Mouse (Mus musculus): ENCODE data around the gene Adarb1.

Gene Adarb1

GRCm38 (mm10) chr10:77258704-77259621 is 159.1 kb downstream of the Adarb1 start, which contains the start of gene Pofut2:
Pofut2 (plus strand) TSS chr10:77259218.
- DNase-seq, result peak; percentile 93

- peak; percentile 9 for DNase-seq
Observed at GRCm38 (mm10) chr10:77258041-77258590, 160.0 kb downstream of the Adarb1 start.

GRCm38 (mm10) chr10:77255676-77256075 is 162.4 kb downstream of the Adarb1 start:
- peak; percentile 3 for DNase-seq

- peak; percentile 8 for DNase-seq
Observed at GRCm38 (mm10) chr10:77255231-77255630, 162.8 kb downstream of the Adarb1 start.

DNA sequence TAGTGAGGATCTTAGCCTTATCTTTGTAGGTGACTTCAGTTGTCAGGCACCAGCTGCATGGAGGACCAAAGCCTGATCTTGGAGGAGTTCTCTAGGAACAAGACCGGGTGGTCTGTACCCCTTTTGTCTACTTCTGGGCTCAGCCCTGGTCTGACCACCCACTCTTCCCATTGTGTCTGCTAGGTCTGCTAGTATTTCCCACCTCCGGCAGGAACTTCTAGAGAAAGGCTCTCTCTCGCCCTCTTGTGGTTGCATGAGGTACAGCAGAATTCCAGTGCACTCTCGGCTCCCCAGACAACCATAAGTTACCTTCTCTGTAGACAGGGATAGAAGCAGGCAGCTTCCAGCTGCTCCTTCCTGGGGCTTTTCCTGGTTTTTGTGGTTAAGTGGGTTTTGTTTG is 165.3 kb downstream of the Adarb1 start:
- peak; percentile 85 for DNase-seq

DNA sequence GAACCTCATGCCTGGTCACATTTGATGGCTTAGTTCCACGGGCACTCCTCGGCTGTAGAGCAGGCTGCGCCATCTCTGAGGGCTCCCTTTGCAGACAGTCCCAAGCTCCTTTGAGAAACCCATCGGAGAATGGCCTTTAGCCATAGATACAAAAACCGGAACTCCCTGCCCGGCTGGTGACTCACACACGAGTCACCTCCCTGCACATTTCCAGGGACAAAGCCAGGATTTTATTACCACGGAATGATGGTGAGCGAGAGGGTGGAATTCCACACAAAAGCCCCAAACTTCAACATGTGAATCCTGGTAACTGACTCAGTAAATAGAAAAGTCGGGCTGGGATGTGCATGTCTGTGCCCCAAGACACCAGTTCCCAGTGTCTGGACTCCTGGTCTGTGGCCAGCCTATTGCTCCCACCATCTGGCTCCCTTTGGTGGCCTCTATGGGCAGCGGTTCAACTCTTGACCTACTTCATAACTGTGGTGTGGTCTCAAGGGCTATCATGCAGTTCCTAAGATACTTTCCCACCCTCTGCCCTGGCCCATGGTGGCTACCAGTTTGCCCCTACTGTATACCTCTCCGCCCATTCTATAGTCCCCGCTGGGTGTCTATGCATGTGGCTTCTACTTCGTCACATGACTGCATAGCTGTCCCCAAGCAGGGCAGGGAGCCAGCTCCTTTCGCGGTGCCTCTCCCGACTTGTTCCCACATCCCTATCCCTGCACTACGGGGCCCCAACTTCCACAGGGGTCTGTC is 166.1 kb downstream of the Adarb1 start:
- peak; percentile 73 for DNase-seq

DNA sequence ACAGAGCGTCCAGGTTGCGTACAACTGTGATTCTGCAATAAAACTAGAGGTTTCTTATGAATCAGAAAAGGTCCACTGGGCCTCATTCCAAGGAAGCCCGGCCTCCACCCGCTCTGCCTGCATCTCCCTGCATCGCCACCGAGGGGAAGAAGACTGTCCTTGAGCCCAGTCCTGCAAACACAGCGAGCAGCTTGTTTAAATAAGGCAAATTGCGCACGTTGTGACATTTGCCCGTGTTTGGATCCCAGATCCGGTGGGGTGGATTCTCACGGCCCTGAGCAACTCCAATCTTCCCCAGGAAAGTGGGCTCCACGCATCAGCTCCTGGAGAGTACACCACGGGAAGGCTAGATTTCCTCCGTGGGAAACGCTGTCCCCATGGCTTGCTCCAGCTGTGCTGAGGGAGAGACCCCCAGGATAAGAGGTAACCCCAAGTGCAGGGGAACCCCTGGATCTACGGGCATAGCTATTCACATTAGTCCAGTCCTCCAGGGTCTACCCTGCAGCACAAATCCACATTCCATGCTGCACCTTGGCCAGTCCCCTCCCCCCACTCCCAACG is 166.8 kb downstream of the Adarb1 start:
- peak; percentile 70 for DNase-seq

DNA sequence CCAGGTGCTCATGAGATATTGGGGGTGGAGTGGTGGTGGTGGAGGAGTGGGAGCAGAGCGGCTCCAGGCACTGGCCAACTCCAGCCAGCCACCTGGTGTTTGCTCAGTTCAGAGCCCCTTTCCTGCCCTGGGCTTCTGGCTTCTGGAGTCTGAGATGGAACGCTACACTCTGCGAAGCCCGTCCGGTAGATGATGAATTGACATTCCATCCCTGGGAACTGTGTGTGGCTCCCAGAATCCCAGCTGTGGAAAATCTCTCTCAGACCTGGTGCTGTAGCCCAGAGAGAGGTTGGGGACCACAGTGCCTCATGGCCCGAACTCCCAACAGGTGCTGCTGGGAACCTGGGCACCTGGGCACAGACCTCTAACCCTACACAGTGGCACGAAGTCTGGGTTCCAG is 170.4 kb downstream of the Adarb1 start:
- DNase-seq, result no peak

DNA sequence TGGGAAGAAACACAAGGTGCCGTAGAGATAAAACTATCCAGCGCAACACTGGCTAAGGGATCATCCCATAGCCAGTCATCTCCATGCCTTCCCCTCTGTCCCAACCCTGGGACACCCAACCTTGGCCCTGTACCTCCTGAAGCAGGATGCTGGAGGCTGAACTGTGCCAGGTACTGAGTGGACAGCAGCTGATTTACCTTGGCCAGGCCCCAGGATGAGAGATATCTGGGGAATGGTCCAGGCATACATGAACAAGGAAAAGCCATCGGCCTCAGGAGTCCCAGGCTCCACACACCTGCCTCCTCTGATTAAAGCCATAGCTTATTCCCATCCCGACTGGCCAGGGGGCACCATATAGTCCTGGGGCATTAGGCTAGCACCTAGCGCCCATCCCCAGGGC is 171.0 kb downstream of the Adarb1 start:
- DNase-seq, result no peak

DNA sequence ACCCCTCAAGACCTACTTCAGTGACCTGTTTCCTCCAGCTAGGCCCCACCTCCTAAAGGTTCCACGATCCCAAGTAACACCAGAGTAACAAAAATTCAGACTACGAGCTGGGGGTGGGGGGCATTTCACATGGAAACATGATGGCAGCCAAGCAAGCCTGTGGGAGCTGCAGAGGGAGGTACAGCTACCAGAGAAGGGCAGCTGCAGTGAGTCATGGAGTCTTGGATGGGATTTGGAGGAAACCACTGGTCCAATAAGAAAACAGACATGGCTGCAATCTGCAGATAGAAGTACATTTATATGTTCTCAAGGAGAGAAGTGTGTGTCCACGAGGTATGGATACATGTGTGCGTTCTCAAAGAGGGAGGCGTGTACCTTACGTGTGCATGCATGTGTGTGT is 173.3 kb downstream of the Adarb1 start:
- DNase-seq, result no peak

GRCm38 (mm10) chr10:77243572-77244161 is 174.4 kb downstream of the Adarb1 start:
- DNase-seq, result no peak

DNA sequence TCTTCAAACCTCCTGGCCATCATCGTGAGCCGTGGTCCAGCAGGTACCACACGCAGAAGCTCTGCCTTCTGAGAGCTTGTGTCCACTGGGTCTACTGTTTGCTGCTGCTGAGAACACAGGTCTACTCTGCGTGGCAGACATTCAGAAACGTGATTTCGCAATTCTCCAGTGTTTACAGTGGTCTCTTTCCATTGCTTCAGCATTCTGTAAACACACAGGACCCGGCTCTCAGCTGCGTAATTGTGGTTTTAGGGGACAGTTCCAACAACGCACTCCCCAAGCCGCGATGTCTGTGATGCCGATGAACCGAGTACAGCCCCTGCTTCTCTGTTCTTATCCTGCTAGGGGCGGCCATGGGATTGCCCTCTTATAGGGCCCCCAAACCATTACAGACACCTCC is 175.2 kb downstream of the Adarb1 start:
- no peak for DNase-seq

GRCm38 (mm10) chr10:77242396-77242795 is 175.7 kb downstream of the Adarb1 start:
- no peak for DNase-seq

GRCm38 (mm10) chr10:77240764-77241163 is 177.3 kb downstream of the Adarb1 start:
- no peak for DNase-seq
